Mouse (Mus musculus) CD4-positive, CD25-positive, alpha-beta regulatory T cell, adult 2 months (primary cell): Measurements from ENCODE around the gene Gm21778.
"Not testable (repeated sequence)": the region's sequence is repeated elsewhere in the genome, so short reads cannot be mapped to it uniquely, and the experiment has no call there.

Experiments
- DNase-seq: peaks from one replicate; pipeline ENCODE4 v3.0.0-alpha.2; 2012; ENCODE audit warnings: low read depth, low spot score

The Gm21778 gene

DNA sequence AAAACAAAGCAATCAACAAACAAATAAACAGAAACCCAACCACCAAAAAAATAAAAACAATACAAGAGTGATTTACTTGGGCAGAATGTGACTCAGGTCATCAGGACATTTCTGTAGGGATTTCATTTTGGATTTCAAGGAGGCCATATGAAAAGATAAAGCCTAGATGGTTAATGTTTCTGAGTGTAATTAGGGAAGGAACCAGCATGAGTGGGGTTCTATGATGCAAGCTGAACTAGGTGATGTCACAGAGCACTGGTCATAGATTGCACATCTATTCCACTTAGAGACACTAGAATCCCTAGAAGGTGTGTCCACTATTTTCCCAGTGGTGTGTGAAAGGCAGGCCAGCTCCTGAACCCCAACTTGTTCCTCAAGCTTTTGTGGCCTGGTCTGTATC, at the start of gene Gm21778:
Gene Gm21778, plus strand, starts transcription at position 301 of the 400 bp plus-strand sequence.
- not testable (repeated sequence) for DNase-seq
